ENCODE assay signal across 24 mouse cellular contexts in the genomic region with DNA sequence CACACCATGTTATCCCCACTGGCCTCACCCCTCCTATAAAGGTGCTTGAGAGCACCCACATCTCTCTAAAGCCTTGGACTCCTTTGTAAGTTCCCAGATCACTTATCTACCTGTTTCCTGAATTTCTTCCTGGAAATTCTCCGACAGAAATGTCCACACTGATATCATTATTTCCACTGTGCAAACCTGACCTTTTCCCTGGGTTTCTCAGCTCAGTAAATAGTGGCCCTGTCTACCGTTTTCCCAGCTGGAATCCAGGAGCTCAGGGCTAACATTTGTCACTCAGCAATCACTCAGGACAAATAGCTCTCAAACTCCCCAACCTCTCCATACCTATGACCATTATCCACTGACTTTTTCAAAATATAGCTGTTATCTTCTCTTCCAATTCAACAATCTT.
DNase-seq lines count a peak whose midpoint lies in the region; ATAC-seq and TF ChIP-seq lines count a peak whose summit lies in the region.
"Had no signal": no experiment of that assay in that cellular context is flagged by ENCODE, and none has a peak within 500 bp of the region (broad histone marks: within the 10 kb centered on the region; RNA-seq: fewer than 3 reads in every experiment).

No protein-coding gene starts in this region.

- H3K9ac ChIP-seq in liver, adult 2 months (ENCODE audit: low read depth, low read length), result no peak overlapping the region
- H3K9ac ChIP-seq in liver, embryonic 11.5 days (ENCODE audit: low read depth, low read length), result no peak overlapping the region
- no peak overlapping the region for H3K9ac ChIP-seq in liver, embryonic 15.5 days
- no peak overlapping the region for H3K9ac ChIP-seq in liver, postnatal 0 days (replicated peaks)
- H3K9ac ChIP-seq: embryonic facial prominence, embryonic 13.5 days; embryonic facial prominence, embryonic 15.5 days; forebrain, embryonic 12.5 days had no signal

- DNase-seq in liver, adult 2 months (ENCODE audit: extremely low read depth, low read depth, low spot score), result peak; percentile 83
- DNase-seq in liver, embryonic 11.5 days (ENCODE audit: low spot score), result no peak
- DNase-seq in liver, result no peak
- DNase-seq in liver, postnatal 0 days, result no peak
- DNase-seq in yolk sac, embryonic 10.5 days (ENCODE audit: low spot score), result peak; percentile 62
- DNase-seq in layer of hippocampus, postnatal 36 days, result no peak
- DNase-seq in layer of hippocampus, adult 9-11 months, result no peak
- DNase-seq: adrenal gland, adult 2 months; adrenal gland, postnatal 10 days; adrenal gland, postnatal 25 days; cerebellum, adult 11 months; cerebellum, adult 18-20 months; cerebellum, adult 8-10 months; cerebellum, adult 9-11 months; cerebellum, postnatal 14 days; cerebellum, postnatal 36 days; embryo, embryonic 11 days had no signal

- H3K27me3 ChIP-seq in liver, adult 2 months (ENCODE audit: control insufficient read depth, insufficient read depth, low read length), result no peaks in the 10 kb centered on the region
- H3K27me3 ChIP-seq in liver, embryonic 11.5 days (replicated peaks; ENCODE audit: control insufficient read depth, insufficient read depth, low read length), result no peaks in the 10 kb centered on the region
- no peaks in the 10 kb centered on the region for H3K27me3 ChIP-seq in liver, embryonic 15.5 days
- H3K27me3 ChIP-seq in liver, postnatal 0 days (ENCODE audit: insufficient read depth, low read length), result no peaks in the 10 kb centered on the region
- H3K27me3 ChIP-seq: embryonic facial prominence, embryonic 15.5 days; forebrain, embryonic 12.5 days had no signal

- 17% methylated on average over 2 of the region's 2 CpGs for WGBS in liver, adult 2 months
- 42% methylated on average over 2 of the region's 2 CpGs for WGBS in liver, embryonic 11.5 days
- 19% methylated on average over 2 of the region's 2 CpGs for WGBS in liver, embryonic 15.5 days (ENCODE audit: insufficient replicate concordance)
- WGBS in liver, postnatal 0 days (ENCODE audit: insufficient replicate concordance), result 34% methylated on average over 2 of the region's 2 CpGs

- peaks cover 8% of the 10 kb centered on the region for H3K4me1 ChIP-seq in liver, adult 2 months (ENCODE audit: control insufficient read depth, insufficient read depth, low read length)
- H3K4me1 ChIP-seq in liver, embryonic 11.5 days (replicated peaks; ENCODE audit: control insufficient read depth, insufficient read depth, low read length), result no peaks in the 10 kb centered on the region
- peaks cover 2% of the 10 kb centered on the region; the same call in 1 of the 2 replicates for H3K4me1 ChIP-seq in liver, embryonic 15.5 days (replicated peaks)
- H3K4me1 ChIP-seq in liver, postnatal 0 days (ENCODE audit: insufficient read depth), result peaks cover 7% of the 10 kb centered on the region
- H3K4me1 ChIP-seq: embryonic facial prominence, embryonic 15.5 days had no signal

- TF ChIP-seq POLR2A in liver, adult 2 months (IDR thresholded peaks at IDR 0.05; ENCODE audit: extremely low read depth, insufficient read depth, low read length), result no peak

- H3K79me2 ChIP-seq in liver, adult 2 months (ENCODE audit: control insufficient read depth, insufficient read depth, low read length), result no peaks in the 10 kb centered on the region

- TF ChIP-seq CTCF in liver, adult 2 months (IDR thresholded peaks at IDR 0.05; ENCODE audit: low read depth, low read length), result no peak
- TF ChIP-seq CTCF in liver, postnatal 0 days (IDR thresholded peaks at IDR 0.05; ENCODE audit: low read depth), result no peak

- H3K4me2 ChIP-seq in liver, embryonic 11.5 days, result no peak overlapping the region
- H3K4me2 ChIP-seq in liver, embryonic 15.5 days, result no peak overlapping the region
- H3K4me2 ChIP-seq in liver, postnatal 0 days (ENCODE audit: low read depth, low read length), result no peak overlapping the region
- H3K4me2 ChIP-seq: embryonic facial prominence, embryonic 13.5 days; embryonic facial prominence, embryonic 15.5 days; forebrain, embryonic 12.5 days had no signal

- no peaks in the 10 kb centered on the region for H3K36me3 ChIP-seq in liver, adult 2 months (ENCODE audit: control insufficient read depth, insufficient read depth, low read length)
- no peaks in the 10 kb centered on the region for H3K36me3 ChIP-seq in liver, embryonic 11.5 days (ENCODE audit: control insufficient read depth, insufficient read depth, low read length)
- no peaks in the 10 kb centered on the region for H3K36me3 ChIP-seq in liver, embryonic 15.5 days (replicated peaks)
- no peaks in the 10 kb centered on the region for H3K36me3 ChIP-seq in liver, postnatal 0 days (replicated peaks; ENCODE audit: insufficient read depth, low read length)
- H3K36me3 ChIP-seq: embryonic facial prominence, embryonic 13.5 days; embryonic facial prominence, embryonic 15.5 days; forebrain, embryonic 10.5 days; forebrain, embryonic 12.5 days had no signal

- no peak overlapping the region for H3K27ac ChIP-seq in liver, adult 2 months (replicated peaks; ENCODE audit: insufficient read depth, low read depth, low read length)
- no peak overlapping the region for H3K27ac ChIP-seq in liver, embryonic 11.5 days (ENCODE audit: low read depth, low read length)
- H3K27ac ChIP-seq in liver, embryonic 15.5 days (replicated peaks), result 0 out of 2 replicates have a peak overlapping the region, but pooled peaks have one; percentile 33
- peak overlapping the region; percentile 72 for H3K27ac ChIP-seq in liver, postnatal 0 days (ENCODE audit: low read depth)
- H3K27ac ChIP-seq: embryonic facial prominence, embryonic 13.5 days; embryonic facial prominence, embryonic 15.5 days; forebrain, embryonic 10.5 days; forebrain, embryonic 12.5 days had no signal

- H3K4me3 ChIP-seq in liver, adult 2 months (ENCODE audit: insufficient read depth, low read depth, low read length), result no peak overlapping the region
- no peak overlapping the region for H3K4me3 ChIP-seq in liver, embryonic 11.5 days (ENCODE audit: low read depth, low read length)
- no peak overlapping the region for H3K4me3 ChIP-seq in liver, embryonic 15.5 days (replicated peaks)
- H3K4me3 ChIP-seq in liver, postnatal 0 days (ENCODE audit: low read depth, low read length), result no peak overlapping the region
- H3K4me3 ChIP-seq: embryonic facial prominence, embryonic 13.5 days; embryonic facial prominence, embryonic 15.5 days; erythroblast, embryonic 14.5 days; forebrain, embryonic 10.5 days; forebrain, embryonic 12.5 days had no signal

- no peaks in the 10 kb centered on the region for H3K9me3 ChIP-seq in liver, embryonic 11.5 days (ENCODE audit: control insufficient read depth, low read length)
- H3K9me3 ChIP-seq in liver, embryonic 15.5 days (replicated peaks), result no peaks in the 10 kb centered on the region
- H3K9me3 ChIP-seq in liver, postnatal 0 days (ENCODE audit: low read length), result no peaks in the 10 kb centered on the region
- H3K9me3 ChIP-seq: embryonic facial prominence, embryonic 13.5 days; embryonic facial prominence, embryonic 15.5 days; forebrain, embryonic 10.5 days; forebrain, embryonic 12.5 days had no signal

- peak; percentile 17; the same call in 1 of the 2 replicates for TF ChIP-seq EP300 in liver, postnatal 0 days (IDR thresholded peaks at IDR 0.05; ENCODE audit: low read depth)

- ATAC-seq in liver, embryonic 11.5 days (replicated peaks; ENCODE audit: low FRiP score), result no peak
- peak; percentile 49; the same call in 1 of the 2 replicates for ATAC-seq in liver, embryonic 15.5 days (ENCODE audit: insufficient read depth)
- ATAC-seq in liver, postnatal 0 days, result peak; percentile 79
- ATAC-seq: forebrain, embryonic 14.5 days had no signal

Comparison
In these comparisons a context has a peak if more than half of its experiments do, and no peak if none do; other contexts are left out.
1. DNase-seq: peak in liver, adult 2 months (single experiment) and yolk sac, embryonic 10.5 days (single experiment); none in liver, embryonic 11.5 days (single experiment), liver (single experiment), liver, postnatal 0 days (single experiment), layer of hippocampus, postnatal 36 days (0 of 2) and layer of hippocampus, adult 9-11 months (single experiment).
2. H3K27ac ChIP-seq: peak in liver, embryonic 15.5 days (single experiment) and liver, postnatal 0 days (single experiment); none in liver, adult 2 months (single experiment) and liver, embryonic 11.5 days (single experiment).